Mouse (Mus musculus) megakaryocyte, embryonic 14.5 days (primary cell): Measurements from ENCODE around the gene Fam173a.

Experiments
- FLI1 ChIP-seq: IDR thresholded peaks from 2 replicates; pipeline ENCODE4 v1.6.1; 2012; ENCODE audit warnings: low read length, inconsistent platforms, mixed read lengths
- GATA1 ChIP-seq: IDR thresholded peaks from 3 replicates; pipeline ENCODE4 v1.6.1; 2012; ENCODE audit warnings: mixed read lengths, low read length, inconsistent platforms, borderline replicate concordance

DNA sequence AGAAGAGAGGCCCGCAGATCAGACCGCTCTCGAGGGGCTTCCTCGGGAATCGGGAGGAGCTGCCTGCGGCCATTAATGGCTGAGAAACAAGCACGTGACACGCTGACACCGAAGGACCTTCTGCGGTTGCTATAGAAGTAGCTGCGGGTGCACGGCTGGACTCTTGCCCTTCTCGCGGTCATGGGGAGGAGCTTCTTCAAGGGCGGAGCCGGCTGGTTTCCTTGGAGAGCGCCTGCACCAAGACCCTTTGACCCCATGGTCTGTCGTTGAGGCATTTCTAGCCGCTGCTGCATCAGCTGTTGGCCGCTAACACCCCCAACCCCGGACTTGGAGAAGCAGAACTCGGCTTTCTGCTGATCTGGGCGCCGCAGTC is 40.6 kb upstream of the Fam173a start, which contains the start of gene Stub1:
- TF ChIP-seq GATA1 (no peak), FLI1 (no peak)
